Comparison of ENCODE assay signal across 15 mouse cellular contexts in genomic region chr6:108666648-108667488, GRCm38 (mm10). TPM values are rescaled to one million over a fixed set of nuclear protein-coding genes. Genes with fewer than 3 reads are reported as not detected.
A peak's percentile ranks its signal among the peaks of the same experiment; 100 is the strongest.
DNase-seq lines count a peak whose midpoint lies in the region; ATAC-seq lines count a peak whose summit lies in the region.
"Had no signal": no experiment of that assay in that cellular context is flagged by ENCODE, and none has a peak within 500 bp of the region (broad histone marks: within the 10 kb centered on the region; RNA-seq: fewer than 3 reads in every experiment).

No protein-coding gene starts in this region.

- no peak overlapping the region for H3K4me2 ChIP-seq in embryonic facial prominence, embryonic 15.5 days (replicated peaks)
- no peak overlapping the region for H3K4me2 ChIP-seq in heart, embryonic 15.5 days
- no peak overlapping the region for H3K4me2 ChIP-seq in limb, embryonic 15.5 days
- H3K4me2 ChIP-seq: midbrain, embryonic 11.5 days had no signal

- DNase-seq in embryonic facial prominence, embryonic 10.5 days (ENCODE audit: low spot score), result no peak
- DNase-seq in heart, adult 18-20 months, result no peak
- DNase-seq in limb, embryonic 10.5 days (ENCODE audit: low spot score), result no peak
- DNase-seq in adipocyte (ENCODE audit: low spot score), result peak; percentile 18
- DNase-seq in lung, postnatal 14 days, result no peak
- DNase-seq: gastrocnemius, postnatal 10 days; liver; lung, adult 18-20 months; right cerebral cortex, postnatal 4 days had no signal

- ATAC-seq in embryonic facial prominence, embryonic 15.5 days (ENCODE audit: insufficient number of reproducible peaks, low FRiP score, low TSS enrichment, low read depth), result no peak
- no peak for ATAC-seq in heart, embryonic 15.5 days (replicated peaks; ENCODE audit: insufficient number of reproducible peaks, insufficient read depth, low FRiP score, low read depth)
- no peak for ATAC-seq in limb, embryonic 15.5 days (ENCODE audit: insufficient number of reproducible peaks, low FRiP score, low TSS enrichment, low read depth)

- peak overlapping the region; percentile 80; the same call in 1 of the 2 replicates for H3K27ac ChIP-seq in embryonic facial prominence, embryonic 15.5 days (replicated peaks)
- no peak overlapping the region for H3K27ac ChIP-seq in embryonic facial prominence, embryonic 10.5 days (replicated peaks)
- H3K27ac ChIP-seq in heart, embryonic 15.5 days, result 0 out of 2 replicates have a peak overlapping the region, but pooled peaks have one; percentile 91
- 0 out of 2 replicates have a peak overlapping the region, but pooled peaks have one; percentile 81 for H3K27ac ChIP-seq in limb, embryonic 15.5 days
- H3K27ac ChIP-seq in limb, embryonic 10.5 days, result no peak overlapping the region

- no peaks in the 10 kb centered on the region for H3K9me3 ChIP-seq in embryonic facial prominence, embryonic 15.5 days (replicated peaks)
- no peaks in the 10 kb centered on the region for H3K9me3 ChIP-seq in embryonic facial prominence, embryonic 10.5 days
- H3K9me3 ChIP-seq in heart, embryonic 15.5 days (replicated peaks), result no peaks in the 10 kb centered on the region
- H3K9me3 ChIP-seq in limb, embryonic 15.5 days, result no peaks in the 10 kb centered on the region
- no peaks in the 10 kb centered on the region for H3K9me3 ChIP-seq in limb, embryonic 10.5 days (replicated peaks)
- H3K9me3 ChIP-seq: embryonic facial prominence, embryonic 13.5 days; kidney, embryonic 15.5 days had no signal

- H3K9ac ChIP-seq in embryonic facial prominence, embryonic 15.5 days, result no peak overlapping the region
- no peak overlapping the region for H3K9ac ChIP-seq in heart, embryonic 15.5 days
- H3K9ac ChIP-seq in limb, embryonic 15.5 days, result no peak overlapping the region
- H3K9ac ChIP-seq: kidney, embryonic 15.5 days had no signal

- H3K4me3 ChIP-seq in embryonic facial prominence, embryonic 15.5 days (replicated peaks), result no peak overlapping the region
- H3K4me3 ChIP-seq in embryonic facial prominence, embryonic 10.5 days, result no peak overlapping the region
- no peak overlapping the region for H3K4me3 ChIP-seq in heart, embryonic 15.5 days
- H3K4me3 ChIP-seq in limb, embryonic 15.5 days, result no peak overlapping the region
- no peak overlapping the region for H3K4me3 ChIP-seq in limb, embryonic 10.5 days
- H3K4me3 ChIP-seq: embryonic facial prominence, embryonic 13.5 days; kidney, embryonic 15.5 days had no signal

- no peaks in the 10 kb centered on the region for H3K27me3 ChIP-seq in embryonic facial prominence, embryonic 15.5 days
- H3K27me3 ChIP-seq in embryonic facial prominence, embryonic 10.5 days (replicated peaks; ENCODE audit: low read depth, poor library complexity, severe bottlenecking), result peaks cover 76% of the 10 kb centered on the region
- no peaks in the 10 kb centered on the region for H3K27me3 ChIP-seq in heart, embryonic 15.5 days
- H3K27me3 ChIP-seq in limb, embryonic 15.5 days, result no peaks in the 10 kb centered on the region
- peaks cover 34% of the 10 kb centered on the region for H3K27me3 ChIP-seq in limb, embryonic 10.5 days (ENCODE audit: low read depth, poor library complexity, severe bottlenecking)

- 83% methylated on average over 12 of the region's 12 CpGs for WGBS in embryonic facial prominence, embryonic 15.5 days
- 85% methylated on average over 12 of the region's 12 CpGs for WGBS in embryonic facial prominence, embryonic 10.5 days
- 85% methylated on average over 12 of the region's 12 CpGs for WGBS in heart, embryonic 15.5 days
- 83% methylated on average over 12 of the region's 12 CpGs for WGBS in limb, embryonic 15.5 days
- WGBS in limb, embryonic 10.5 days, result 91% methylated on average over 12 of the region's 12 CpGs

- H3K4me1 ChIP-seq in embryonic facial prominence, embryonic 15.5 days, result peaks cover 46% of the 10 kb centered on the region
- H3K4me1 ChIP-seq in embryonic facial prominence, embryonic 10.5 days, result peaks cover 16% of the 10 kb centered on the region
- peaks cover 60% of the 10 kb centered on the region for H3K4me1 ChIP-seq in heart, embryonic 15.5 days (replicated peaks)
- H3K4me1 ChIP-seq in limb, embryonic 15.5 days, result peaks cover 30% of the 10 kb centered on the region
- peaks cover 16% of the 10 kb centered on the region for H3K4me1 ChIP-seq in limb, embryonic 10.5 days

- peaks cover 11% of the 10 kb centered on the region; the same call in 1 of the 2 replicates for H3K36me3 ChIP-seq in embryonic facial prominence, embryonic 15.5 days
- no peaks in the 10 kb centered on the region; the same call in 1 of the 2 replicates for H3K36me3 ChIP-seq in embryonic facial prominence, embryonic 10.5 days (replicated peaks)
- peaks cover 20% of the 10 kb centered on the region for H3K36me3 ChIP-seq in heart, embryonic 15.5 days
- peaks cover 17% of the 10 kb centered on the region; the same call in 1 of the 2 replicates for H3K36me3 ChIP-seq in limb, embryonic 15.5 days
- H3K36me3 ChIP-seq in limb, embryonic 10.5 days, result no peaks in the 10 kb centered on the region
- H3K36me3 ChIP-seq: embryonic facial prominence, embryonic 13.5 days had no signal

RNA-seq across cellular contexts. Expression of gene Bhlhe40, which starts 6.4 kb away (rescaled TPM):
- polyA plus RNA-seq in embryonic facial prominence, embryonic 15.5 days (2015; fragmentation: Nextera tagmentation; extraction: Ambion mirVana), result 23.4 and 27.4 TPM in 2 replicates
- 1.3 and 1.4 TPM in 2 replicates for polyA plus RNA-seq in embryonic facial prominence, embryonic 10.5 days (2016; fragmentation: Nextera tagmentation; extraction: Ambion mirVana)
- polyA plus RNA-seq in heart, embryonic 15.5 days (2015; fragmentation: Nextera tagmentation; extraction: Ambion mirVana), result 25.1 and 25.9 TPM in 2 replicates
- 10 to 100 TPM; 25.9 to 33.9 TPM for total RNA-seq in heart, adult 18-20 months (2021)
- polyA plus RNA-seq in limb, embryonic 15.5 days (2015; fragmentation: Nextera tagmentation; extraction: Ambion mirVana), result 44.5 and 45.4 TPM in 2 replicates
- 1.4 and 1.7 TPM in 2 replicates for polyA plus RNA-seq in limb, embryonic 10.5 days (2016; fragmentation: Nextera tagmentation; extraction: Ambion mirVana)

Comparison
In these comparisons a context has a peak if more than half of its experiments do, and no peak if none do; other contexts are left out.
1. H3K27ac ChIP-seq: peak in embryonic facial prominence, embryonic 15.5 days (single experiment), heart, embryonic 15.5 days (single experiment) and limb, embryonic 15.5 days (single experiment); none in embryonic facial prominence, embryonic 10.5 days (single experiment) and limb, embryonic 10.5 days (single experiment).